In genomic region chr6:83326761-83327160, GRCm38 (mm10) we compare ENCODE assay signal across 8 mouse cellular contexts. TPM values are rescaled to one million over a fixed set of nuclear protein-coding genes. Genes with fewer than 3 reads are reported as not detected.
DNase-seq lines count a peak whose midpoint lies in the region; ATAC-seq and TF ChIP-seq lines count a peak whose summit lies in the region.

No protein-coding gene starts in this region.

- H3K9me3 ChIP-seq in heart, embryonic 11.5 days (replicated peaks; ENCODE audit: control insufficient read depth, low read length): no peaks in the 10 kb centered on the region
- H3K9me3 ChIP-seq in CH12.LX (replicated peaks; ENCODE audit: low read length): no peaks in the 10 kb centered on the region
- H3K9me3 ChIP-seq in forebrain, embryonic 16.5 days (ENCODE audit: control insufficient read depth, low read length): no peaks in the 10 kb centered on the region
- H3K9me3 ChIP-seq in liver, postnatal 0 days (ENCODE audit: low read length): no peaks in the 10 kb centered on the region

- dilution Hi-C loops in CH12.LX (cut with MboI; ENCODE audit: extremely low pct_ligation_motif_present, extremely low pct_unique_long_range_greater_than_20kb, low sequenced_read_pairs): no loop called here

- H3K79me2 ChIP-seq in CH12.LX (replicated peaks; ENCODE audit: control insufficient read depth, extremely low read depth, insufficient read depth, poor library complexity, severe bottlenecking): peaks cover 64% of the 10 kb centered on the region

- no peak for TF ChIP-seq RAD21 in CH12.LX (IDR thresholded peaks at IDR 0.05; ENCODE audit: low read depth, low read length)

- no peak for TF ChIP-seq EP300 in CH12.LX (IDR thresholded peaks at IDR 0.05; ENCODE audit: low read length)
- no peak for TF ChIP-seq EP300 in liver, postnatal 0 days (IDR thresholded peaks at IDR 0.05; ENCODE audit: low read depth)

- H3K27me3 ChIP-seq in heart, embryonic 11.5 days (ENCODE audit: control insufficient read depth, insufficient read depth, low read length): no peaks in the 10 kb centered on the region
- H3K27me3 ChIP-seq in CH12.LX (replicated peaks): no peaks in the 10 kb centered on the region
- no peaks in the 10 kb centered on the region for H3K27me3 ChIP-seq in forebrain, embryonic 16.5 days (replicated peaks; ENCODE audit: control insufficient read depth, insufficient read depth, low read length)
- no peaks in the 10 kb centered on the region for H3K27me3 ChIP-seq in liver, postnatal 0 days (ENCODE audit: insufficient read depth, low read length)

- no peak overlapping the region for H3K27ac ChIP-seq in heart, embryonic 11.5 days (ENCODE audit: low read depth, low read length)
- H3K27ac ChIP-seq in CH12.LX (ENCODE audit: insufficient read depth, low read depth): no peak overlapping the region
- no peak overlapping the region for H3K27ac ChIP-seq in forebrain, embryonic 16.5 days (ENCODE audit: low read length)
- H3K27ac ChIP-seq in liver, postnatal 0 days (ENCODE audit: low read depth): peak overlapping the region; percentile 97

- 56% methylated on average over 6 of the region's 6 CpGs for WGBS in heart, embryonic 11.5 days (ENCODE audit: insufficient replicate concordance)
- WGBS in forebrain, embryonic 16.5 days: 71% methylated on average over 6 of the region's 6 CpGs
- WGBS in liver, postnatal 0 days (ENCODE audit: insufficient replicate concordance): 34% methylated on average over 6 of the region's 6 CpGs

- no peak for DNase-seq in heart, postnatal 10 days
- DNase-seq in CH12.LX (ENCODE audit: extremely low read depth): no peak
- no peak for DNase-seq in liver, postnatal 0 days
- no peak for DNase-seq in cerebellum, adult 18-20 months

- peak overlapping the region; percentile 79 for H3K4me2 ChIP-seq in heart, embryonic 11.5 days
- peak overlapping the region; percentile 99 for H3K4me2 ChIP-seq in CH12.LX (ENCODE audit: insufficient read depth, low read depth, poor library complexity, severe bottlenecking)
- H3K4me2 ChIP-seq in forebrain, embryonic 16.5 days (ENCODE audit: low read length): peak overlapping the region; percentile 92
- H3K4me2 ChIP-seq in liver, postnatal 0 days (ENCODE audit: low read depth, low read length): peak overlapping the region; percentile 96

- intact Hi-C loops in heart, postnatal 10 days (cut with DNase I): loop anchor here (10.0 kb wide), 1 partner anchor 552 kb away; the partner anchor contains the start of gene Hk2

- 0 out of 2 replicates have a peak, but pooled peaks cover 5% of the 10 kb centered on the region for H3K4me1 ChIP-seq in heart, embryonic 11.5 days (ENCODE audit: control insufficient read depth, insufficient read depth, low read length)
- H3K4me1 ChIP-seq in CH12.LX (ENCODE audit: control insufficient read depth in 1 of 2, insufficient read depth in 2 of 2): peaks cover 13 to 38% of the 10 kb centered on the region in 2 experiments
- peaks cover 16% of the 10 kb centered on the region for H3K4me1 ChIP-seq in forebrain, embryonic 16.5 days (replicated peaks; ENCODE audit: control insufficient read depth, insufficient read depth, low read length)
- peaks cover 14% of the 10 kb centered on the region for H3K4me1 ChIP-seq in liver, postnatal 0 days (ENCODE audit: insufficient read depth)

- peak overlapping the region; percentile 76 for H3K4me3 ChIP-seq in heart, embryonic 11.5 days (ENCODE audit: low read depth, low read length)
- peak overlapping the region; percentile 85 to 94 (median 93) for H3K4me3 ChIP-seq in CH12.LX (replicated peaks in 1 of 3; ENCODE audit: low read depth in 2 of 3, low read length in 2 of 3, poor library complexity in 1 of 3)
- peak overlapping the region; percentile 69 for H3K4me3 ChIP-seq in forebrain, embryonic 16.5 days (replicated peaks; ENCODE audit: low read length)
- H3K4me3 ChIP-seq in liver, postnatal 0 days (ENCODE audit: low read depth, low read length): peak overlapping the region; percentile 84

- peak overlapping the region; percentile 86; the same call in 1 of the 2 replicates for H3K9ac ChIP-seq in heart, embryonic 11.5 days (ENCODE audit: low read depth, low read length)
- H3K9ac ChIP-seq in CH12.LX (ENCODE audit: insufficient read depth, low read depth): peak overlapping the region; percentile 96; the same call in 1 of the 2 replicates
- peak overlapping the region; percentile 96 for H3K9ac ChIP-seq in forebrain, embryonic 16.5 days (replicated peaks; ENCODE audit: low read depth, low read length)
- peak overlapping the region; percentile 89 for H3K9ac ChIP-seq in liver, postnatal 0 days (replicated peaks)

- peaks cover 14% of the 10 kb centered on the region for H3K36me3 ChIP-seq in heart, embryonic 11.5 days (ENCODE audit: control insufficient read depth, insufficient read depth, low read length)
- H3K36me3 ChIP-seq in CH12.LX (replicated peaks in 1 of 2; ENCODE audit: control insufficient read depth in 1 of 2, insufficient read depth in 1 of 2, low read length in 1 of 2): peaks cover 28 to 38% of the 10 kb centered on the region in 2 experiments
- H3K36me3 ChIP-seq in forebrain, embryonic 16.5 days (ENCODE audit: control insufficient read depth, insufficient read depth): peaks cover 11% of the 10 kb centered on the region
- peaks cover 34% of the 10 kb centered on the region for H3K36me3 ChIP-seq in liver, postnatal 0 days (replicated peaks; ENCODE audit: insufficient read depth, low read length)

- ATAC-seq in heart, embryonic 11.5 days (replicated peaks; ENCODE audit: insufficient number of reproducible peaks, low FRiP score, low TSS enrichment): no peak
- ATAC-seq in forebrain, embryonic 16.5 days: no peak
- ATAC-seq in liver, postnatal 0 days: no peak
- no peak for ATAC-seq in granulocyte monocyte progenitor cell, adult 5-6 weeks (replicated peaks; ENCODE audit: poor library complexity, severe bottlenecking)
- no peak for ATAC-seq in CD4-positive, CD25-positive, alpha-beta regulatory T cell, adult 4 months

- in situ Hi-C loops in CH12.LX (cut with MboI; ENCODE audit: low pct_ligation_motif_present, low pct_unique_long_range_greater_than_20kb, low sequenced_read_pairs): no loop called here

- TF ChIP-seq CTCF in CH12.LX (conservative IDR thresholded peaks at IDR 0.05 in 1 of 2, IDR thresholded peaks at IDR 0.05 in 1 of 2; ENCODE audit: low read depth in 2 of 2, low read length in 2 of 2): no peak
- no peak for TF ChIP-seq CTCF in liver, postnatal 0 days (IDR thresholded peaks at IDR 0.05; ENCODE audit: low read depth)

- TF ChIP-seq POLR2A in CH12.LX (IDR thresholded peaks at IDR 0.05; ENCODE audit: low read depth, low read length): no peak

TF ChIP-seq in CH12.LX, 34 proteins besides CTCF, POLR2A, EP300 and RAD21 (continues in another document):
- TF ChIP-seq ZMIZ1 (IDR thresholded peaks at IDR 0.05; ENCODE audit: low read depth, low read length) (no peak), CHD2 (IDR thresholded peaks at IDR 0.05; ENCODE audit: low read length) (no peak), BHLHE40 (IDR thresholded peaks at IDR 0.05; ENCODE audit: low read depth, low read length) (no peak), ZNF384 (IDR thresholded peaks at IDR 0.05; ENCODE audit: low read depth, low read length) (no peak), IRF4 (IDR thresholded peaks at IDR 0.05; ENCODE audit: low read depth, low read length) (no peak), GABPA (IDR thresholded peaks at IDR 0.05; ENCODE audit: insufficient replicate concordance, low read depth, low read length) (no peak), SIN3A (IDR thresholded peaks at IDR 0.05; ENCODE audit: low read length) (no peak), MAZ (IDR thresholded peaks at IDR 0.05; ENCODE audit: low read depth, low read length) (no peak), MYC (IDR thresholded peaks at IDR 0.05; ENCODE audit: low read depth, low read length) (no peak), MAFK (IDR thresholded peaks at IDR 0.05; ENCODE audit: insufficient replicate concordance, low read length) (no peak)

RNA-seq across cellular contexts. Expression of gene Mob1a, which starts 0.9 kb away (rescaled TPM):
- 42.2 and 49.5 TPM in 2 replicates for polyA plus RNA-seq in heart, embryonic 11.5 days (2014; fragmentation: Nextera tagmentation; extraction: Ambion mirVana)
- total RNA-seq in heart, postnatal 10 days (2021): 10 to 100 TPM; 30.5 to 35.1 TPM
- total RNA-seq in CH12.LX (2012; rRNA removed) (82.6 and 85.5 TPM in 2 replicates), CH12.LX (2014; rRNA removed) (182 and 200 TPM in 2 replicates)
- polyA plus RNA-seq in CH12.LX (2012; ENCODE audit: insufficient read length, low read depth): 82.4 and 99.8 TPM in 2 replicates
- 30.2 and 36.6 TPM in 2 replicates for polyA plus RNA-seq in forebrain, embryonic 16.5 days (2015; fragmentation: Nextera tagmentation; extraction: Ambion mirVana)
- 17.2 and 20.9 TPM in 2 replicates for polyA plus RNA-seq in liver, postnatal 0 days (2015; fragmentation: Nextera tagmentation; extraction: Ambion mirVana)
- 75.2 and 76.6 TPM in 2 replicates for total RNA-seq in granulocyte monocyte progenitor cell, adult 5-6 weeks (2014; fragmentation: Nextera tagmentation)
- total RNA-seq in granulocyte monocyte progenitor cell, adult 5-6 weeks (2017): 134 and 144 TPM in 2 replicates
- polyA plus RNA-seq in CD4-positive, CD25-positive, alpha-beta regulatory T cell, adult 4 months (2017; shearing (Covaris generic)): 10 to 100 TPM; 48.6 to 70.3 TPM

RNA-seq across cellular contexts. Expression of gene Mthfd2, which starts 1.1 kb away (rescaled TPM):
- 44.5 and 45.4 TPM in 2 replicates for polyA plus RNA-seq in heart, embryonic 11.5 days (2014; fragmentation: Nextera tagmentation; extraction: Ambion mirVana)
- total RNA-seq in heart, postnatal 10 days (2021): 1 to 10 TPM; 5.0 to 5.4 TPM
- total RNA-seq in CH12.LX (2012; rRNA removed) (227 and 351 TPM in 2 replicates), CH12.LX (2014; rRNA removed) (281 and 286 TPM in 2 replicates)
- 317 and 327 TPM in 2 replicates for polyA plus RNA-seq in CH12.LX (2012; ENCODE audit: insufficient read length, low read depth)
- 22.3 and 28.6 TPM in 2 replicates for polyA plus RNA-seq in forebrain, embryonic 16.5 days (2015; fragmentation: Nextera tagmentation; extraction: Ambion mirVana)
- polyA plus RNA-seq in liver, postnatal 0 days (2015; fragmentation: Nextera tagmentation; extraction: Ambion mirVana): 16.6 and 20.9 TPM in 2 replicates
- total RNA-seq in granulocyte monocyte progenitor cell, adult 5-6 weeks (2014; fragmentation: Nextera tagmentation): 20.8 and 48.1 TPM in 2 replicates
- 31.7 and 35.6 TPM in 2 replicates for total RNA-seq in granulocyte monocyte progenitor cell, adult 5-6 weeks (2017)
- polyA plus RNA-seq in CD4-positive, CD25-positive, alpha-beta regulatory T cell, adult 4 months (2017; shearing (Covaris generic)): 100 to 1,000 TPM; 128 TPM

RNA-seq across cellular contexts. Expression of gene Bola3, which starts 22.2 kb away (rescaled TPM):
- polyA plus RNA-seq in heart, embryonic 11.5 days (2014; fragmentation: Nextera tagmentation; extraction: Ambion mirVana): 279 and 280 TPM in 2 replicates
- 100 to 1,000 TPM; 235 to 249 TPM for total RNA-seq in heart, postnatal 10 days (2021)
- 35.3 and 38.1 TPM in 2 replicates for total RNA-seq in CH12.LX (2012; rRNA removed)
- total RNA-seq in CH12.LX (2014; rRNA removed): 53.6 and 60.5 TPM in 2 replicates
- polyA plus RNA-seq in CH12.LX (2012; ENCODE audit: insufficient read length, low read depth): 190 and 223 TPM in 2 replicates
- 48.2 and 49.3 TPM in 2 replicates for polyA plus RNA-seq in forebrain, embryonic 16.5 days (2015; fragmentation: Nextera tagmentation; extraction: Ambion mirVana)
- polyA plus RNA-seq in liver, postnatal 0 days (2015; fragmentation: Nextera tagmentation; extraction: Ambion mirVana): 277 and 286 TPM in 2 replicates
- total RNA-seq in granulocyte monocyte progenitor cell, adult 5-6 weeks (2014; fragmentation: Nextera tagmentation): 76.1 and 91.2 TPM in 2 replicates
- total RNA-seq in granulocyte monocyte progenitor cell, adult 5-6 weeks (2017): 53.4 and 67.8 TPM in 2 replicates
- 10 to 100 TPM; 57.5 to 66.1 TPM for polyA plus RNA-seq in CD4-positive, CD25-positive, alpha-beta regulatory T cell, adult 4 months (2017; shearing (Covaris generic))
